Mouse (Mus musculus): Measurements from ENCODE around the gene Gm13889. TPM values are rescaled to one million over a fixed set of nuclear protein-coding genes. Genes with fewer than 3 reads are reported as not detected.

The Gm13889 gene
- polyA plus RNA-seq, 1 experiment from 2014 or later = 4.1 TPM

- no peak overlapping the region for H3K27ac ChIP-seq (ENCODE audit: low read depth, low read length)
- no peaks in the 10 kb centered on the region for H3K36me3 ChIP-seq (ENCODE audit: control insufficient read depth, insufficient read depth, low read length)
- peaks cover 15% of the 10 kb centered on the region for H3K4me1 ChIP-seq (ENCODE audit: control insufficient read depth, insufficient read depth, low read length)
- 2% methylated on average over 32 of the region's 32 CpGs for WGBS (ENCODE audit: insufficient replicate concordance)
- peak overlapping the region; percentile 59 for H3K4me3 ChIP-seq (ENCODE audit: low read depth, low read length)
- H3K9me3 ChIP-seq (replicated peaks; ENCODE audit: control insufficient read depth, low read length) = no peaks in the 10 kb centered on the region
- peaks cover 38% of the 10 kb centered on the region for H3K27me3 ChIP-seq (ENCODE audit: control insufficient read depth, insufficient read depth, low read length)
- H3K9ac ChIP-seq (ENCODE audit: low read depth, low read length) = peak overlapping the region; percentile 46; the same call in 1 of the 2 replicates
- ATAC-seq (replicated peaks; ENCODE audit: insufficient number of reproducible peaks, low FRiP score, low TSS enrichment) = no peak
- H3K4me2 ChIP-seq = peak overlapping the region; percentile 99
Measured at GRCm38 (mm10) chr2:93954781-93955578, 2.0 kb downstream of the Gm13889 start.

- peaks cover 15% of the 10 kb centered on the region for H3K4me1 ChIP-seq (ENCODE audit: control insufficient read depth, insufficient read depth, low read length)
- H3K9me3 ChIP-seq (replicated peaks; ENCODE audit: control insufficient read depth, low read length) = 0 out of 2 replicates have a peak, but pooled peaks cover 3% of the 10 kb centered on the region
- no peak overlapping the region for H3K4me2 ChIP-seq
- WGBS (ENCODE audit: insufficient replicate concordance) = 78% methylated on average over 9 of the region's 9 CpGs
- H3K27ac ChIP-seq (ENCODE audit: low read depth, low read length) = no peak overlapping the region
- H3K4me3 ChIP-seq (ENCODE audit: low read depth, low read length) = no peak overlapping the region
- no peaks in the 10 kb centered on the region for H3K36me3 ChIP-seq (ENCODE audit: control insufficient read depth, insufficient read depth, low read length)
- H3K27me3 ChIP-seq (ENCODE audit: control insufficient read depth, insufficient read depth, low read length) = peaks cover 38% of the 10 kb centered on the region
- no peak for ATAC-seq (replicated peaks; ENCODE audit: insufficient number of reproducible peaks, low FRiP score, low TSS enrichment)
- H3K9ac ChIP-seq (ENCODE audit: low read depth, low read length) = no peak overlapping the region
Measured at GRCm38 (mm10) chr2:93953726-93954125, 3.3 kb downstream of the Gm13889 start.

GRCm38 (mm10) chr2:93946976-93947375 is 10.0 kb downstream of the Gm13889 start:
- Histone ChIP-seq H3K27ac (ENCODE audit: low read depth, low read length) (no peak overlapping the region), H3K4me3 (ENCODE audit: low read depth, low read length) (no peak overlapping the region), H3K27me3 (ENCODE audit: control insufficient read depth, insufficient read depth, low read length) (peaks cover 6% of the 10 kb centered on the region), H3K9me3 (replicated peaks; ENCODE audit: control insufficient read depth, low read length) (peaks cover 10% of the 10 kb centered on the region), H3K36me3 (ENCODE audit: control insufficient read depth, insufficient read depth, low read length) (no peaks in the 10 kb centered on the region), H3K4me2 (no peak overlapping the region), H3K9ac (ENCODE audit: low read depth, low read length) (no peak overlapping the region), H3K4me1 (ENCODE audit: control insufficient read depth, insufficient read depth, low read length) (peaks cover 2% of the 10 kb centered on the region; the same call in 1 of the 2 replicates)
- no peak for ATAC-seq (replicated peaks; ENCODE audit: insufficient number of reproducible peaks, low FRiP score, low TSS enrichment)
- 53% methylated on average over 5 of the region's 5 CpGs for WGBS (ENCODE audit: insufficient replicate concordance)

GRCm38 (mm10) chr2:93944855-93945254 is 12.1 kb downstream of the Gm13889 start:
- no peak for ATAC-seq (replicated peaks; ENCODE audit: insufficient number of reproducible peaks, low FRiP score, low TSS enrichment)
- H3K4me1 ChIP-seq (ENCODE audit: control insufficient read depth, insufficient read depth, low read length) = peaks cover 12% of the 10 kb centered on the region; the same call in 1 of the 2 replicates
- peaks cover 10% of the 10 kb centered on the region for H3K9me3 ChIP-seq (replicated peaks; ENCODE audit: control insufficient read depth, low read length)
- no peak overlapping the region for H3K4me3 ChIP-seq (ENCODE audit: low read depth, low read length)
- no peak overlapping the region for H3K9ac ChIP-seq (ENCODE audit: low read depth, low read length)
- H3K27ac ChIP-seq (ENCODE audit: low read depth, low read length) = no peak overlapping the region
- no peaks in the 10 kb centered on the region for H3K36me3 ChIP-seq (ENCODE audit: control insufficient read depth, insufficient read depth, low read length)
- no peak overlapping the region for H3K4me2 ChIP-seq
- peaks cover 6% of the 10 kb centered on the region for H3K27me3 ChIP-seq (ENCODE audit: control insufficient read depth, insufficient read depth, low read length)
- 95% methylated on average over 4 of the region's 4 CpGs for WGBS (ENCODE audit: insufficient replicate concordance)

GRCm38 (mm10) chr2:93944099-93944498 is 12.9 kb downstream of the Gm13889 start:
- no peak overlapping the region for H3K4me2 ChIP-seq
- no peak overlapping the region for H3K4me3 ChIP-seq (ENCODE audit: low read depth, low read length)
- WGBS (ENCODE audit: insufficient replicate concordance) = 84% methylated on average over 2 of the region's 2 CpGs
- H3K9ac ChIP-seq (ENCODE audit: low read depth, low read length) = no peak overlapping the region
- H3K4me1 ChIP-seq (ENCODE audit: control insufficient read depth, insufficient read depth, low read length) = peaks cover 12% of the 10 kb centered on the region; the same call in 1 of the 2 replicates
- peaks cover 6% of the 10 kb centered on the region for H3K27me3 ChIP-seq (ENCODE audit: control insufficient read depth, insufficient read depth, low read length)
- no peak overlapping the region for H3K27ac ChIP-seq (ENCODE audit: low read depth, low read length)
- ATAC-seq (replicated peaks; ENCODE audit: insufficient number of reproducible peaks, low FRiP score, low TSS enrichment) = no peak
- peaks cover 9% of the 10 kb centered on the region for H3K9me3 ChIP-seq (replicated peaks; ENCODE audit: control insufficient read depth, low read length)
- H3K36me3 ChIP-seq (ENCODE audit: control insufficient read depth, insufficient read depth, low read length) = no peaks in the 10 kb centered on the region

GRCm38 (mm10) chr2:93941670-93942069 is 15.3 kb downstream of the Gm13889 start:
- WGBS (ENCODE audit: insufficient replicate concordance) = 39% methylated on average over 11 of the region's 11 CpGs
- Histone ChIP-seq H3K27ac (ENCODE audit: low read depth, low read length) (no peak overlapping the region), H3K4me3 (ENCODE audit: low read depth, low read length) (no peak overlapping the region), H3K27me3 (ENCODE audit: control insufficient read depth, insufficient read depth, low read length) (peaks cover 9% of the 10 kb centered on the region), H3K9me3 (replicated peaks; ENCODE audit: control insufficient read depth, low read length) (peaks cover 8% of the 10 kb centered on the region), H3K4me2 (peak overlapping the region; percentile 35), H3K4me1 (ENCODE audit: control insufficient read depth, insufficient read depth, low read length) (peaks cover 18% of the 10 kb centered on the region), H3K9ac (ENCODE audit: low read depth, low read length) (no peak overlapping the region), H3K36me3 (ENCODE audit: control insufficient read depth, insufficient read depth, low read length) (no peaks in the 10 kb centered on the region)
- peak; percentile 53 for ATAC-seq (replicated peaks; ENCODE audit: insufficient number of reproducible peaks, low FRiP score, low TSS enrichment)

GRCm38 (mm10) chr2:93938534-93938933 is 18.5 kb downstream of the Gm13889 start:
- H3K9me3 ChIP-seq (replicated peaks; ENCODE audit: control insufficient read depth, low read length) = peaks cover 6% of the 10 kb centered on the region
- H3K4me1 ChIP-seq (ENCODE audit: control insufficient read depth, insufficient read depth, low read length) = peaks cover 18% of the 10 kb centered on the region
- no peak overlapping the region for H3K4me2 ChIP-seq
- no peak overlapping the region for H3K4me3 ChIP-seq (ENCODE audit: low read depth, low read length)
- ATAC-seq (replicated peaks; ENCODE audit: insufficient number of reproducible peaks, low FRiP score, low TSS enrichment) = no peak
- no peak overlapping the region for H3K9ac ChIP-seq (ENCODE audit: low read depth, low read length)
- no peaks in the 10 kb centered on the region for H3K36me3 ChIP-seq (ENCODE audit: control insufficient read depth, insufficient read depth, low read length)
- H3K27ac ChIP-seq (ENCODE audit: low read depth, low read length) = no peak overlapping the region
- H3K27me3 ChIP-seq (ENCODE audit: control insufficient read depth, insufficient read depth, low read length) = peaks cover 15% of the 10 kb centered on the region
- WGBS (ENCODE audit: insufficient replicate concordance) = 36% methylated on average over 9 of the region's 9 CpGs

- H3K4me3 ChIP-seq (ENCODE audit: low read depth, low read length) = no peak overlapping the region
- H3K4me2 ChIP-seq = no peak overlapping the region
- no peak overlapping the region for H3K27ac ChIP-seq (ENCODE audit: low read depth, low read length)
- H3K27me3 ChIP-seq (ENCODE audit: control insufficient read depth, insufficient read depth, low read length) = peaks cover under 1% of the 10 kb centered on the region; the same call in 1 of the 2 replicates
- no peaks in the 10 kb centered on the region for H3K36me3 ChIP-seq (ENCODE audit: control insufficient read depth, insufficient read depth, low read length)
- no peaks in the 10 kb centered on the region for H3K4me1 ChIP-seq (ENCODE audit: control insufficient read depth, insufficient read depth, low read length)
- H3K9me3 ChIP-seq (replicated peaks; ENCODE audit: control insufficient read depth, low read length) = no peaks in the 10 kb centered on the region
- no peak for ATAC-seq (replicated peaks; ENCODE audit: insufficient number of reproducible peaks, low FRiP score, low TSS enrichment)
- WGBS (ENCODE audit: insufficient replicate concordance) = 61% methylated on average over 10 of the region's 10 CpGs
- H3K9ac ChIP-seq (ENCODE audit: low read depth, low read length) = no peak overlapping the region
Measured at GRCm38 (mm10) chr2:93928866-93929265, 28.1 kb downstream of the Gm13889 start.
